Mouse (Mus musculus): ENCODE data around the gene Ddn.
A peak's percentile ranks its signal among the peaks of the same experiment; 100 is the strongest.

Ddn gene

DNA sequence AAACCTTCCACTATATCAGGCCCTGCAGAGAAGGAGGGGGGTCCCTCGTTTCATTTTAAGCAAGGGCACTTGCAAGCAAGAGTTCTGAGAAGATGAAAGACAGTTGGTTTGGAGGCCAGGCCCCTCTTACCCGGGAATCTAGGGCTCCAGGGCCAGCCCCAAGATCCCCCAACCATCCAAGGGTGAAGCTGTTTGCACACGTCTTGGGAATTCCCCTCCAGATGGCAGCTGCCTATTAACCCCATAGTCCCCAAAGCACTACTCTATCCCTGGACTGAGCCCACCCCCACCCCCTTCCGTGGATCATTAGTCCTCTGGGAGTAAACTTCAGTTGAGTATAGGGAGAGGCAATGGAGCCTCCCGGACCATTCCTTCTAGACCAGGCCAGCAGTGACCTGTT is 33.8 kb downstream of the Ddn start:
- DNase-seq (ENCODE audit: low read depth in 1 of 2, low spot score in 2 of 2): no peak

DNA sequence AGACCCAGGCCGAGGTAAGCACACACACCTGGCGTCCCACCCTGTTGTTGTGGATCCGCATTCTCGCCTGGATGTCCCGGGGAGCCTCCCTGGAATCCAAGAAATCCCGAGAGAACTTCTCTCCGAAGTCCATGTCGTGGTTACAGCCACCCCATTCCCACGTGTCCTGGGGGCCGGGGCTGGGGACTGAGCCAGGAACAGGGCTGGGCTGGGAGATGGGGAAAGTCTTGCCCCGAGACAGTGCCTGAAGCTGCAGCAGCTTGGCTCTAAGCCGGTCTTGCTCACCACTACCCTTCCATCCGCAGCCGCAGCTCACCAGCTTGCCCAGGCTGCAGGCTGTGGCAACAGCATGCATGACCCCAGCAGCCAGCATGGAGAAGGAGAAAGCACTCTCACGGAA is 35.2 kb downstream of the Ddn start:
- no peak for DNase-seq (ENCODE audit: low read depth in 1 of 2, low spot score in 2 of 2)

- DNase-seq (ENCODE audit: low read depth in 1 of 2, low spot score in 2 of 2): no peak
These were observed 36.6 kb downstream of the Ddn start for GRCm38 (mm10) chr15:98772511-98773211.

DNA sequence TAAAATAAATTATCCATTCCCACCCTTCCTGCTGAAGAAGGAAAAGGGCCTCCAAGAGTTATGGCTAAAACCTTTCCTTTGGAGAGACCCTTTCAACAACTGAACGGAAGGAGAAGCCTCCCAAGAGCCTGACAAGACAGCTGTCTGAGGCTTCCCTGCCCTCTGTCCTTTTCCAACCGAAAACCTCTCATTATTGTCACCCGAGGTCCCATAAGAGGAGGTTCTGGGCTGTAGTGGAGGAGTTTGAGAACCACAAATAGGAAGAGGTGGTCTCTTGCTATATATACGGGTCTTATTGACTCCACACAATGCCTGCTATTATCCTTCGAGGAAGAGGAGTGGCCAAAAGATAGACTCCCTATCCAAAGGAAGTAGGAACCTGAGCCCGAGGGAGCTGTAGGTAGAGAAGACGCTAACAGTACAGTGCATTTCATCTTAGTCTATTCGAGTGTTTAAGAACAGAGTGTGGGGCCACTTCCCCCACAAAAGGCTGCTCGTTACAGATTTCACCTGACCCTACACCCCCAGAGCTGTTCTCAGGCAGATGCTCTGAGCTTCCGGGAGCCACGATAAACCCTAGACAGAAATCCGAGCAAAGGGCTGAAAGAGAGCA is 37.4 kb downstream of the Ddn start:
- no peak for DNase-seq (ENCODE audit: low read depth in 1 of 2, low spot score in 2 of 2)

DNA sequence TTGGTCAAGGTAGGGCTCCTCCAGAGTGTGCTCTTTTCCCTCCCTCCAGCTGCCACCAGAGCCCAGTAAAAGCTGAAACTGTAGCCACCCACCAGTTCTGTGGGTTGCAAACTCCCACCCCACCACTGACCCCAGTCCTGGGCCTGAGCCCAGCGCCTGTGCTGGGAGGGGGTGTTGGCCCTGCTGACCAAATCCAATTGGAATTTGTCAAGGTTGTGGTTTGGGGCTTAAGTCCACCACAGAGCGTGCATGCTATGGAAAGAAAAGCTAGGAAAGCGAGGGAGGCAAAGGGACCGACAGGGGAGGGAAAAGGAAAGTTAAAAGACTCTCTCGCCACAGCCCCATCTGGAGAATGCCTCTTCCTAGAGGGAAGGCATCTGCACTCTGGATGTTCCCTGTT is 41.0 kb downstream of the Ddn start:
- no peak for DNase-seq (ENCODE audit: low read depth in 1 of 2, low spot score in 2 of 2)

GRCm38 (mm10) chr15:98765929-98766328 is 43.4 kb downstream of the Ddn start:
- no peak for DNase-seq (ENCODE audit: low read depth in 1 of 2, low spot score in 2 of 2)

- peak; percentile 78 to 92 for DNase-seq (ENCODE audit: low read depth in 1 of 2, low spot score in 2 of 2)
These were observed 46.4 kb downstream of the Ddn start, which contains the start of gene Arf3 for GRCm38 (mm10) chr15:98762670-98763529. Gene Arf3 (minus strand): TSS chr15:98763214.

DNA sequence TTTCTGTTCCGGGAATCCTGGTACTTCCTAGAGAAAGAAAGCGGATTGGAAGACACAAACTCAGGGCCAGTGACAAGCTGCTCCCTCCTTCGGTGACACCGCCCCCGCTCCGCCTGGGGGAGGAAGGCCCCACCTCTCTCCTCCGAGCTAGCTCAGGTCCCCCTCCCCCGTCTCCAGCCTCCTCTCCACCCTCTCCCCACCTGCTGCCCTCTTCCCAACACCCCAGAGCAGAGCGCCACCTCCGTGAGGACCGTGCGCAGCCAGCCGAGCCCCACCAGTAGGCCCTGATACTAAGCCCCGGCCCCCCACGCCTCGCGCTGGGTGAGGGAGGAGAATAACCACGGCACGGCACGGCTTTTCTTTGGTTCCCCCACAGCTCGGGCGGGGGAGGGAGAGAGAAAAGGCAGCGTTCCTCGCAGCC is 47.1 kb downstream of the Ddn start:
- peak in 1 of 2 experiments; percentile 30 for DNase-seq (ENCODE audit: low read depth in 1 of 2, low spot score in 2 of 2)

DNA sequence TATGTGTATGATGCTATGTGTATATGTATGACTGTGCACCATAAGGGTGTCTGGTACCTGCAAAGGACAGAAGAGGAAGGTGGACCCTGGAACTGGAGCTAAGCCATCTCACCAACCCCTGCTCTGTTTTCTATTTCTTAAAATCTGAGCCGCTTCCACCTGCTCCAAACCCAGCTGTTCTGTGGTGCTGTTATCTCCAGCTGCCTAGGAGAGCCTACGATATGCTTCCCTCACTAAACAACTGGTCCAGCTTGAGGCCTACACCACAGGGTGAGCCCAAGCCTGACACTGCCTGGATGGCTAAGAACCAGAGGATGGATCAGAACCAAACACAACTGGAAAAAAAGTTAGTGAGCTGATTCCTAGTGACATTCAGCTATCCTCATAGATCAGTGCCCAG is 55.2 kb downstream of the Ddn start:
- DNase-seq (ENCODE audit: low read depth in 1 of 2, low spot score in 2 of 2): no peak

Data from monocyte, adult 2 months (primary cell).